Mouse (Mus musculus): ENCODE measurements at regions not wholly inside any gene's neighbourhood (a gene's known extent, or its start where the extent isn't known, plus 50 kb on each side); places are given as distances from the start of the nearest gene placed in this dataset.

GRCm38 (mm10) chr9:51397589-51398220 lies 69.0 kb upstream of the 1810046K07Rik start:
- TF ChIP-seq POLR2A (IDR thresholded peaks at IDR 0.05; ENCODE audit: low read depth, low read length): no peak
- no peak for TF ChIP-seq CTCF (conservative IDR thresholded peaks at IDR 0.05; ENCODE audit: insufficient read depth, insufficient read length, low read depth, low read length)
